Mouse (Mus musculus) megakaryocyte, adult 5-6 weeks (primary cell): ENCODE measurements around the gene Foxc2. TPM values are rescaled to one million over a fixed set of nuclear protein-coding genes. Genes with fewer than 3 reads are reported as not detected.

ENCODE experiments used
- ATAC-seq: 2 replicates; pipeline ENCODE4 v1.8.0; 2016; ENCODE audit warnings: mild to moderate bottlenecking, inconsistent platforms; ENCODE audit not compliant: poor library complexity, severe bottlenecking
- total RNA-seq, 2 experiments: library from RNA; stranded (forward) in 1 of 2; stranded (reverse) in 1 of 2; fragments of 153-499, 151-499 nt in 1 of 2; fragments of 221-1000, 200-1000 nt in 1 of 2; gene quantifications; 2 replicates each; pipeline versions ENCODE4 v1.2.3 to v1.2.4; 2015 to 2017

Foxc2 gene
- total RNA-seq, 2 experiments from 2014 or later, result not detected

- no peak for ATAC-seq
Observed at GRCm38 (mm10) chr8:121118634-121119420, 2.9 kb downstream of the Foxc2 start.

- ATAC-seq, result no peak
Observed at GRCm38 (mm10) chr8:121119635-121120455, 3.9 kb downstream of the Foxc2 start.

- ATAC-seq, result no peak
Observed at GRCm38 (mm10) chr8:121120456-121121419, 4.8 kb downstream of the Foxc2 start.

GRCm38 (mm10) chr8:121121704-121122103 is 5.7 kb downstream of the Foxc2 start:
- ATAC-seq, result no peak

GRCm38 (mm10) chr8:121122368-121122767 is 6.4 kb downstream of the Foxc2 start:
- no peak for ATAC-seq

- no peak for ATAC-seq
Observed at GRCm38 (mm10) chr8:121123113-121123512, 7.1 kb downstream of the Foxc2 start.

GRCm38 (mm10) chr8:121124547-121125239 is 8.7 kb downstream of the Foxc2 start:
- ATAC-seq, result no peak

GRCm38 (mm10) chr8:121125311-121125876 is 9.4 kb downstream of the Foxc2 start:
- ATAC-seq, result peak; percentile 43; the same call in 1 of the 2 replicates

- ATAC-seq, result no peak
Observed at GRCm38 (mm10) chr8:121126191-121126590, 10.2 kb downstream of the Foxc2 start.

GRCm38 (mm10) chr8:121126694-121127093 is 10.7 kb downstream of the Foxc2 start:
- ATAC-seq, result no peak

GRCm38 (mm10) chr8:121127291-121127701 is 11.3 kb downstream of the Foxc2 start:
- no peak for ATAC-seq

GRCm38 (mm10) chr8:121127756-121128375 is 11.9 kb downstream of the Foxc2 start, which contains the start of gene Foxl1:
Foxl1 (plus strand) TSS chr8:121127940.
- ATAC-seq, result no peak

- no peak for ATAC-seq
Observed at GRCm38 (mm10) chr8:121128531-121129264, 12.7 kb downstream of the Foxc2 start.

GRCm38 (mm10) chr8:121129265-121129940 is 13.4 kb downstream of the Foxc2 start:
- no peak for ATAC-seq

GRCm38 (mm10) chr8:121130522-121130921 is 14.6 kb downstream of the Foxc2 start:
- ATAC-seq, result no peak

- no peak for ATAC-seq
Observed at GRCm38 (mm10) chr8:121132961-121133513, 17.1 kb downstream of the Foxc2 start.

- no peak for ATAC-seq
Observed at GRCm38 (mm10) chr8:121134102-121134501, 18.1 kb downstream of the Foxc2 start.

- ATAC-seq, result no peak
Observed at GRCm38 (mm10) chr8:121134512-121134911, 18.5 kb downstream of the Foxc2 start.
